Mouse (Mus musculus) skeletal muscle tissue, adult 2 months (tissue): ENCODE measurements around the gene Kcnma1.

Experiments used
- DNase-seq: peaks from one replicate; pipeline ENCODE4 v3.0.0-alpha.2; 2012; ENCODE audit warnings: low read depth, low spot score

Gene Kcnma1

DNA sequence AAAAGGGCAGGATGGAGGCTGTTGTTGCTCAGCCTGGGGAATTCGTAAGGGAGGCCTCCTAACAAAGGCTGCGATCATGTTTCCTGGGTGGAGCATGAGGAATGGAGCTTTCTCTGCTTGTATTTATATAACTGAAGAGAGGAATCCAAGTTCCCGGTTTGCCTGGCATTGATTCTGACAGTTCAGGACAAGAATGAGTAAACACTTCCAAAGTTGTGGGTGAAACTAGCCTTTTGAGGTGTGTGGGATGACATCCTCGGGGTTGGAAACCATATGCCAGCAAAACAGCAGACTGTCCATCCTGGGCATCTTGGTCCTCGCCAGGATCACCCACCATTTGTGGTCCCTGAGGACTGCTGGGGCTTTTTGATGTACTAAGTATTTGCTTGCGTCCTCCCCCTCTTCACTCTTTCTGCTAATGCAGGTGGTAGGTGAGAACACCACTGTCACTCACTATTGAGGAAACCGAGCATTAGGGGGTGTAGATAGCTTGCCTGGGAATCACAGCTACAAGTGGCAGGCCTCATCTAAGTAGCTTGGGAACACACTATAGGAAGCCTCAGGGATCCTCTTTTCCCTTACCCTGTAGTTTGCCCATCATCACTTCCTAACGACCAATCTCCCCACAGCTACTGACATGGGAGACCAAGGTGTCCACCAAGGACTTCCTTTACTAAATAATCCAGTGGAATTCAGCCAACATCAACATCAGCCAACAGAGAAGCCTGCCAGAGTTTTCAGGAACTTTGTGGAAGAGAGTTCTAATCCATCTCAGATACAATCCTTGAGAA, 482.4 kb downstream of the Kcnma1 start:
- no peak for DNase-seq

DNA sequence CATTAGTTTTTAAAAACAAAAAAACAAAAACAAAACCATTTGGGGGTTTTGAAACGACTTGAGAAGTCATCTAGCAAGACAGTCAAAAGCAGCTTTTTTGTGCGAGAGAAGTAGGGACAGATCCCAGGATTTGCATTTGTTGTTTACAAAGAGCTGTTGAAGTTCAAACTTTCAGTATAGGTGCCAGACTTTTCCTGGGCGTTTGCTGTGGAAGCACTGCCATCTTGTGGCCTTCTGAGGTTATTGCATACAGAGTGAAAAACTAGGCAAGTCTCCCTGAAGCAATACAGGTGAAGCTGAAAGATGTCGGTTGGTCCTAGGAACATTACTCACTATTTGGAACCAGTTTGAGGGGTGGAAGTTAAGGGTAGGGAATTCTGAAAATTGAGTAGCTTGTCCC, 484.6 kb downstream of the Kcnma1 start:
- peak; percentile 61 for DNase-seq

DNA sequence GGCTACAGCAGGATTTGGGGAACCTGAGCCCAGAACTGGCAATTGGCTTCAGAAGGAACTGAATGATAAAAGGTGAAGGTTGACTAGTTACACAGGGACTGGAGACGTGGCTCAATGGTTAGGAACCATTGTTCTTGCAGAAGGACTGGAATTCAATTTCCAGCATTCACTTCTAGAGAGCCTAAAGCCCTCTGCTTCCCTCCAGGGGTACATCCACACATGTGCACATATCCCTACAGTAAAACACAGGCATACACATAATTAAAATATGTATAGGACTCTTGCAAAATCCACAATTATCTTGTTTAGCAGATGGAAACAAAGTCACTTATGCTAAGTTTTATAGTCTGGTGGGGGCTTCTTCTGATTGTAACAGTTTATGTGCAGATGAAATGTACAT, 485.1 kb downstream of the Kcnma1 start:
- DNase-seq, result no peak

DNA sequence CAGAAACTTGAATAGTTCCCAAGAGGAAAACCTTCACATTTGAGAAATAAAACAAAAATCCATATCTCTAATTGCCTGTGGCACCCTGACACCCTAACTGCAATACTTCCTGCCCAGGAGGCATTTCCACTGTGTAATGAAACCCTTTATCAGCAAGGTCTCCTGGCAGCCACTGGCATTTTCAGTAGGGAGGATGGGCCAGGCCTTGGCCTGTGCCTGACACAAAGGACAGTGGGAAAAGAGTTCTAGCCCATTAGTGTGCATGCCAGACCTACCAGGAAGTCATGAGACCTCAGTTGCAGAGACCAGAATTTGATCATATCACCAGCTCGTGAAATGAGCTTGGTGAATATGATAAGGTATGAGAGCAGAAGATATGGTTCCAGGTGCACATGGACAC, 488.4 kb downstream of the Kcnma1 start:
- no peak for DNase-seq

DNA sequence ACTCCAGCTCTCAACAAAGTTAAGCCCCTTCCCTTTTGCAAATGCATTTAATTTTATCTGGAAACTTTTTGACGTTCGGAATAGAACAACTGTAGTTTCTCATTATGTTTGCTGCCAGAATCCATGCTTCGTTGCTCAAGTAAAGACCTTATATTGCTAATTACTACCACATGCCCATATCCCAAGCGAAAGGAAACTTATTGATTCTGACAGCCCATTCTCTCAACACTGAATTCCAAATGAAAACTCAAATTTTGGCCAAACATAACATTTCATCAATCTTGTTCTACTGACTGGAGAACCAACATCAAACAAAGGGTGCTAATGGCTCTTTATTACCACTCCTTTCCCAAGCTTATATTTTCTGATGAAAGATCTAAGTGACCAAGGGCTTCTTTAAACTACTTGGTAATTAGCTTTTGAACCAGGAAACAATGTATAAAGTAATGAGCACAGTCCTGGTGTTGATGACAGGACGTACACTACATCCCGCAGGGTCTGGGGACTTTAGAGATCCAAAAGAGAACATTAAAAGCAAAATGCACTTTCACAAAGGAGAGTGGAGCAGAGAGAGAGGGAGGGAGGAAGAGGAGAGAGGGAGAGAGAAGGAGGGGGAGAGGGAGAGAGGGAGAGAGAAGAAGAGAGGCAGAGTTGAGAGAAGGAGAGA, 490.3 kb downstream of the Kcnma1 start:
- no peak for DNase-seq

DNA sequence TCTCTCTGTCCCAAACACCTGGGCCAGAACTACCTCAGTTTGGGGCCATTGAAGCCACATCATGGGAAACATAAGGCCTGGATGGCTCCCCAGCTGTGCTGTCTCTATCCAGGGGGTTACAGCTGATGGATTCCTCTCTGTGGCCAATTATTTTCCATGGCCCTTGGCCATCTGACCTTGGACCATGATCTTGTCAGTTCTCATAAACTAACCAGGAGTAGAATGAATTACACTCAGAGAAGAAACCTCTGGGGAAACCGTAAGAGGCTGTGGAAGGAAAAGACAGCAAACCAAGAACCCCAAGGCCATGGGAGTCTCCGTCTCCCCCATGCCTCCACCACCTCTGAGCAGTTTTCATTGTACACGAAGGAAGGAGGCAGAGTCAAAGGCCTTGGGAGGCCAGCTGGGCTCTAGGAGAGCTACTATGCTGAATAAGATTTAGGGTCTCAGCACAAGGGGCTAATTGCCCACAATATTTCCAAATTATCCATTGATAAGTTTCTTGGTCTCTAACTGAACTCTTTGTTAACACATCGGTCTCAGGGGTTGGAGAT, 491.6 kb downstream of the Kcnma1 start:
- peak; percentile 32 for DNase-seq

DNA sequence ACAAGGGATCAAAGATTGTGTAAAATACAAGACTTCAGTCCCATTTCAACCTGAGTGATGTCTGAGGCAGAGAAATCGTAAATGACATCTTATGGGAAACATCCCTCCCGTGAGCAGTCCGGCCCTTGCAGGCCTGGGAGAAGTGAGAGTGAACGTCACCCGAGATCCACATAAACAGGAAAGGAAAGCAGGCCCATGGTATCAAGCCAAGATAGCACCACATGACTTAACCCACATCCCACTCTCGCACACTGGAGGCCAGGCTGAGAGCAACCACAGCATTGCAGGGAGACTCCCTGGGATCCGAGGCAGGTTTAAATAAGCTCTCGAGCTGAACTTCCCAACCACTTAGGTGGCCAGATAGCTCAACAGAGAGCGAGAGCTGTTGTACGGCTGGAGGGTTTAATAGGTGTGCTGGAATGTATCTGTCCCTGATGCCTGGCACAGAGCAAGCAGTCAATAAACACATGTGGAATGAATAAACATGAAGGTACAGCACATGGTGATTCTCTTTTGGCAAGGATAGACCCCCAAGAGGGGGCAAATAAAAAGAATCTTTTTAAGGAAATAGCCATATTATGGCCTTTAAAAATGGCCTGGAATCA, 493.1 kb downstream of the Kcnma1 start:
- DNase-seq, result no peak

DNA sequence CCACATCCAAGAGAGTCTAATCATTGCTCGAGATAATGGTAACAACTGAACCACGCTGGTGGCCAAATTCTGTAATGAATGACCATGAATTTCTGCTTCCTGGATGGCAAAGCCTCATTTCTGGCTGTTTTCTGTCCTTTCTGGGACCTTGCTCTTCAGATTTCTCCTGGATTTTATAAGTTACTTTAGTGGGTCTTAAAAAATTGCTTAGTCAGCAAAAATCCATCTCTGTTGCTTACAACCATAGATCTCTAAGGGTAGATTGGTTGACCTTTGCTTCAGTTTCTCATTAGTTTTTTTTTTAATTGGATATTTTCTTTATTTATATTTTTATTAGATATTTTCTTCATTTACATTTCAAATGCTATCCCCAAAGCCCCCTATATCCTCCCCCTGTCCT, 496.9 kb downstream of the Kcnma1 start:
- no peak for DNase-seq

DNA sequence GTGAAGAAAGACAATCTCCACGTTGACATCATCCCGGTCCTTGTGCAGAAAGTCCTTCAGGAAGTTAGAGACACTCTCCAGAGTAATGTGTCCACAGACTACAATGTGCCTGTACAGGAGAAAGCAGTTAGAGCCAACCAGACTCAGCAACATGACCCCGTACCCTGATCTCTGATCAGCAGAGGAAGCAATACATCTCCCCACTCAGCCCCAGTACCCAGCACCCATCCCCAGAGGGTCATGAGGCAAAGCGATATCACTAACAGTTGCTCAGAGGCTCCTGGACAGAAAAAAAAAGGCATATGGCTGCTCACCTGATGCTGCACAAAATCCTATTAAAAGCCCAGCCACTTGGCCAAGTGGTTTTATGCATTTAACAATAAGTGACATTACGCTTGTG, 504.5 kb downstream of the Kcnma1 start:
- DNase-seq, result no peak

DNA sequence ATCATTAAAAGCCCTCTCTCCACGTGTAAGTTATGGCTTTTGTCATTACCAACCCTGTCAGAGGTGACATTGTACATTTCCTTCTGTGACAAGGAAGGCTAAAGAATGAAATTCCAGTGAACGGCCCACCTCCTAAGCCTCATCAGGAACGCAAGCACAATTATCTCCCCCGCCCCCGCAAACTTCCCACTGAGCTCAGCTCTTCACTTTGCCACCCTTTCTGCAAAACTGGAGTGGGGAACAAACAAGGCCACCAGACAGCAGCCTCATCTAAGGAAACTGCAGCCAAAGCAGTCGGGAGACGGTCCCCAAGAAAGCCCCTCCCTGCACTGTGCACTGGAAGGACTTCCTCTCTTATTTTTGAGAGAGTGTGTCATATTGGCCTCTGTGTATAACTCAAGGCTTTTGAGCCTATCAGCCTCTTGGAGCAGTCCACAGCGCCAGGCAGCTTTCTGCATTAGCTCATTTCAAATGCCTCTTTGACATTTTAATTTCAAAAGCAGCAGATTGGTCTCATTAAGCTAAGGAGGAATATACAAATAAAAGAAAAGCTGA, 512.0 kb downstream of the Kcnma1 start:
- DNase-seq, result no peak

DNA sequence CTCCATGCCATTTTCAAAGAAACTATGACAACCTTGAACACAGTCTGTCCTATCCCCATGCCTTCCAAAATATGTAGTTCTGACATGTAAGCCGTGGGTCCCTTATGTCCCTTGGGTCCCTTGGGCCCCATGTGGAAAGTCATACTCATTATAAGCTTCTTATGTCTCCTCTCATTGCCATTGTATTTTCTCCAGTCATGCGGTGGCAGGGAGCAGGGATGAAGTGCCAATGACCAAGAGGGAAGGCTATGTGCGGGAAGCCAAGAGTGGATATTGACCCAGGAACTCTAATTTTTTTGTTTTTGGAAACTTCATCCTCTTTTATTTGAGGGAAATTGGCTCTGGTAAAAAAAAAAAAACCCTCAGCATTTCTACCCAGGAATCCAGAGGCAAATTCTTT, 517.5 kb downstream of the Kcnma1 start:
- no peak for DNase-seq

DNA sequence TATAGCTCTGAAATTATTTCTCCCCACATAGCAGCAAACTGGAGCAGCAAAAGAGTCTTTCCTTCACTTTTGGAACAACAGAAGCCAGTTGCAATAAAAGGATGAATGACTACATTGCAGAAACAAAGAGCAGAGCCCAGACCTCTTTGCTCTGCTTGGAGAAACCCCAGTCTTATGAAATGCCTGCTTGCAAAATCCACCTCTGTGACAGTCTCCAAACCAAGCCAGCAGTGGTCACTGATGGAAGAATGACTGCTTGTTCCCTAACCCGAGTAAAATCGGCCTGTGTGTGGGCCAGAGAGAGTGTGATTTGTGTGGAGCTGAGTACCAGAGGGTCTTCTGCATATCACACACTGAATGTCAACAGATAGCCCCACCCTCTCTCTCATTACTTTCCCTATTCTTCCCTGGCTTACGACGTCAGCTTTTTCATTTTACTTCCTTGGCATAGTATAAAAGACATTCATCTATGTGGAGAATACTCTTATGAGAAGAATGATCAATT, 518.0 kb downstream of the Kcnma1 start:
- peak; percentile 39 for DNase-seq

DNA sequence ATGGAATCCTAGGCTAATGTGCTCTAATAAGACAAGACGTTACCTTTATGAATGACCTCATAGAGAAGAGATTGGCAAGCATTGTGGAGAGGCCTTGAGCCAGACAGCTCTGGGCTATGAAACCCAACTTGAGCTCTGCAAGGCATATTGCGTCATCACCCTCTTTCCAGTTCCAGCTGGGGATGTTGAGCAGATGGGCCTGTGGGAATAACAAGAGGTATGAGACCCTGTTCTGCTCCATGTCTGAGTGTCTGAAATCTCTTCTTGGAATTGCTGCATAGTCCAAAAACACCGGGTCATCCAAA, 519.8 kb downstream of the Kcnma1 start:
- DNase-seq, result peak; percentile 83

DNA sequence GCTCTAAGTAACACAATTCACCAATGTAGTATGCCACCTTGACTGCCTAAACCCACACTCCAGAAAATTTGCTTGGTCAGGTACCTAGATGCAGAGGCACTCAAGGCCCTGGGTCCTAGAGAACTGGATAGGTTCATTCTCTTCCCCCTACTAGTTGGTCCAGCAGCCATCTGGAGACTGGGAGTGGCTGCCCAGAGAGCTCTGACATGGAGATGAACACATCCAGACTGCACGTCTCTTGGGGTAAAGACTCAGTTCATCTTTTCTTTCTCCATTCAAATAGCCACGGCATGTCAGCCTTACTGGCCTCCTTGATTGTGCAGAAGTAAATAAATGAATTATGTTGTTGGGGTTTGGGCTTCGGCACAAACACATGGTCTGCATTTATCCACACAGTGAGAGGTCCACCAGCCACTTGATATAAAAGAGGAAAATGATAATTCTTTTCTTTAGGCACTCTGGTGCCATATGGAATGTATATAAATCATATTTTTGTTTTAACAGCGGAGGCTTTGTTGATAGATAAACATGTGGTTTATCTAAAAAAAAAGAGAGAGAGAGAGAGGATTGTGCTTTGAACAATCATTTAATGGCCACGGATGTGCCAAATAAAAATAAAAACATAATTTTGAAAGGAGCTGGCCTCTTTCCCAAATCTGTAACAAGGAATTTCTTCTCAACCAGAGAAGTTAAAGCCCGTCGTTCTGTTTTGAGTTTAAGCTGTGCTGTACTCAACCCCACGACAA, 520.4 kb downstream of the Kcnma1 start:
- DNase-seq, result no peak

DNA sequence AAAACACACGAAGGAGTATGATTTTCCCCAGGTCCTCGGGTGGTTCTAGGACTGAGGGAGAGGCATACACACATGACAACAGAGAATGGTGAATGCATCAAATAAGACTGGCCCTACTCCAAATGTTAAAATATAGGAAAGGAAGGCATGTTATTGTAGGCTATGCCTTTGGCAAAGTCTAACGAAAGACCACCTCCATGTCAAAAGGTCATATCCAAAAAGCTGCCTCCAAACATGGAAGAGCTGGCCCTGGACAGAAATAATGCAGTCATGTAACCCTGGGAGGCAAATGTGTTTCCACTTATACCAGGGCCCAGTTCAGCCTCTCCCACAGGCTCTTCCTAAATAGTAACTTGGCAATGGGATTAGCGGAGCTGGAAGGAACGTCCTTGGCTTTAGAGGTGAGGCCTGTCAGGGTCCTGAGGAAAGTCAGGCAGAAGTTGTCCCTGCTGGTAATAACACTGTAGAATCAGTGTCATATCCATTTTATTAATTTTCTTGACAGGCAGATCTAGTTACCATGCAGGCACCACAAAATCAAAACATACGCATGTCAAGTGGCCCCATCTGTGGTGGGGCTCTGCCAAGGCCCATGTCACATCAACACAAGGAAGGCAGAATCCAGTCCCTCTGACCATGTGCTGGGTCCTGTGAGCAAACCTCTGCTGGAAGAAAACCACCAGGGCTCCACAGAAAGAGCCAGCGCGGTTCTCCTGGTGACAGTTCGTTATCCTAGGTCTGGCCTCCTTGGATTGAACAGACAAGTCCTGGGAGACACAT, 521.5 kb downstream of the Kcnma1 start:
- peak; percentile 11 for DNase-seq

DNA sequence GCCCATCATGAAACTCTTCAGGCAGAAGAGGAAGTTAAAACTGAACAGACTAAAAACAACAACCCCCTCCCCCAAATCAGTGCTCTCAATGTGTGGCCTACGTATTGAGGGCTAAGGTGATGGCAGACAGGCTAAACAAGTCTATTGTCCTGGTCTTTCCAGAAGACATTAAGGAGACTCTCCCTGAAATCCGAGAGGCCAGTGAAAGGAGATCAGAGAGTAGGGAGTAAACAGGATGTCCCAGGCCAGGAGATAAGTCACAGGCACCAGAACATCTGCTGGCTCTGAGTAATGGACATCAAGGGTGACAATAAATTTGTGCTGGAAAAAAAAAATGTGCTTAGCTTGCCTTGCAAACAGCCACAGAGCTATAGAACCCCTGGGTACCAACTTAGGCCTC, 522.9 kb downstream of the Kcnma1 start:
- no peak for DNase-seq

DNA sequence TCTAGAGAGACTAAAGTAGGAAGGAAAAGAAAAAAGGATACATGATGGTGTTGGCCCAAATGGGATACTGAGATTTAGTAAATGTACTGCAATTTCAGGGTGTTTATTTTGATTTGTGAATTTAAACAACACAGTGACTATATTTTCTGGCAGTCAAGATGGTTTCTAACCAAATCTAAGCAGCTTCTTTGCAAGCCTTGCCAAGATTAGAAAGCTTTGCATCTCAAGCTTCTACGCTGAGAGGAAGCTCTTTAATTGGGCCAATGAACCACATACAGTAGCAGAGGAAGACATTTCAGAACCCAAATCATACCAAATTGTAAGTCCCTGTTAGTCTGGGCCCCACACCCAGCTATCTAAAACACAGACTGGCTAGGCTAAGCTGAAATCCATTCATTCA, 527.6 kb downstream of the Kcnma1 start:
- no peak for DNase-seq

DNA sequence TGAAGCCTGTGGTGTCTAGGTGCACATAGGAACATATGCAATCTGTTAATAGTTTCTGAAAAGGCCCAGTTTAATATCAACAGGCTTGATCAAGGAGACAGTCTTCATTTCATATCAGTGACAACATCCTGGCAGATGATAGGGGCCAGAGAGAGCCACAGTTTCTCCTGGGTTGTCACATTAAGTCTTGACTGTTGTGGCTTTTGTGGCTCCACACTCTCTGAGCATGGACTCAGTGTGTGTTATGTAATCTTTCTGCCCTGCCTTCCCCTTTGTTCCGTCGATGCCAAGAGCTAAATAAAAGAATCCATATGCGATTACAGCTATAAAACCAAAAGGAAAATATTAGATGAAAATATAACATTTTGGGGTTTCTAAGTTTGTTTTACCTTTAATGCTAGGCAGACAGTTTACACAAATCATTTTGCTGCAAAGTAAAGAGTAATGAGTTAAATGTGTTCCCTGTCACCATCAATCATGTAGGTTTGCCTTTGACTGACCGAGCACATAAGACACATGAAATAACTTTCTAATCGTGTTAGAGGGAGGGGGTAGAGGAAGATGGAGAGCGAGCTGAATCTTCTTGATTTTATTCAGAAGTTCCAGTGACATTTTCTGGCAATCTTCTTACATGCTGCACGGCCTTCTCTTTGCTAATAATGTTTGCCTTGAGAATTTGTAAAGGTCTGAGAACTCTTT, 528.3 kb downstream of the Kcnma1 start:
- no peak for DNase-seq

DNA sequence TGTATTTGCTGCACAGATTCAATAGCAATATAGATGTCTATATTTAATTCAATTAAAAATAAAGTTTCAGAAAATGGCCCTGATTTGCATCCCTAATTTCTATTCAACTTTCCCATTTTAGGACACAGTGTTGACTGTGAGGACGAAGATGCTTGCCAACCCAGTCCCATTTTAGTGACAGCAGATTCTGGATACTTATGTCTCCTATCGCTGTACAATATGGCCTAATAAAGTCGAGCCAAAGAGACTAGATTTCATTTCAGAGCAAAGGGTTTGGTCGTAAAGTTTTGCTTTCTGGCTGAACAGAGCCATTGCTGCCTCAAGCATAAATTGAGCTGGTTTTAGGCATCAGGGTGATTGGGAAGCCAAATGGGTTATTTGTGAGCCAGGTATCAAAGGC, 539.2 kb downstream of the Kcnma1 start:
- no peak for DNase-seq

DNA sequence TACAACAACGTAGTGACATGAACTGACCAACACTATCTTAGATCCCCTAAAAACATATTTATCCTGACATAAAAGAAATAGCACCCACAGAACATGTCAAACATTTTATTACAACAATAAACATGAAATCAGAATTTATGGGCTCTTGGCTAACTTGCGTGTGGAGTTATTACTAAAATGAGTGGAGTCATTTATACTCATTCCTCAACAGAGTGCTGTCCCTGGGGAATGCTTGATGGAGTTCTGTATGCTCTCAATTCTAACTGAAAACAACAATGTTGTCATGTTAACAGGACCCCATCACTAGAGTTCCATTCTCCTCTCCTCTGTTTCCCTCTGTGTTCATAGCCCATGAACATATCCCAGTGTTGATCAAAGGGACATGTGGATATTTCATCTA, 544.2 kb downstream of the Kcnma1 start:
- DNase-seq, result no peak
